Mouse (Mus musculus) adrenal gland (tissue): ENCODE results near the gene Plcxd1.
"Not testable (repeated sequence)": the region's sequence is repeated elsewhere in the genome, so short reads cannot be mapped to it uniquely, and the experiment has no call there.

Experiments used
- intact Hi-C: fragments of 180-260 bp; cut with DNase I; formaldehyde crosslinking; loops from one replicate; pipeline ENCODE4 v1.15.1; 2025

Plcxd1 gene

DNA sequence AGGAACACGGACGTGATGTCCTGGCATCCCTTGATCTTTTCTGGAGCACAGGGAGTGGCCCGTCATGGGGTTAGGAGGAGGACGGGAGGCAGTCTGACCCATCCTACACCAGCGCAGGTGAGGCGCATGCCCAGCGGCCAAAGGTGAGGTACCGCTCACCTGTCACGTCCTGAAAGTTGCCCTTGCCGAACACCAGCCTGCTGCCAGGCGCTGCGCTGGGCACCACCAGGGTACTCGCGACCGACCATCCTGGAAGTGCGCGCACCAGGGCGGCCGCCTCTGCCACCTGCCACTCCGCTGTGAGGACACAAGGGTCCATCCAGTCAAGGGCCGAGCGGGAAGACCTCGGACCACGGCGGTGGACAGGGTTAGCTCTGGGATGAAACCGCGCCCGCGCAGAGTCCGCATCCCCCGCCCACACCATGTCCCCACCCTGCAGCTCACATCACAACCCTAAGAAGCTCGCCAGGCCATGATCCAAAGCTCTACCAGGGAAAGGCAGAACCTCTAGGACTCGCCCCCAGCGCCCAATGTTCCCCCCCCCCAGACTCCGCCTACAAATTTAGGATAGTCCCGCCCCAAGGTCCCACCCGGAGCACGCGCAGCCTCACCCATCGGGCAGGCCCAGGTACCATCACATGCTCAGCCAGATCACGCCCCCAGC lies 7.3 kb downstream of the Plcxd1 start:
- intact Hi-C loops = no loop called here

DNA sequence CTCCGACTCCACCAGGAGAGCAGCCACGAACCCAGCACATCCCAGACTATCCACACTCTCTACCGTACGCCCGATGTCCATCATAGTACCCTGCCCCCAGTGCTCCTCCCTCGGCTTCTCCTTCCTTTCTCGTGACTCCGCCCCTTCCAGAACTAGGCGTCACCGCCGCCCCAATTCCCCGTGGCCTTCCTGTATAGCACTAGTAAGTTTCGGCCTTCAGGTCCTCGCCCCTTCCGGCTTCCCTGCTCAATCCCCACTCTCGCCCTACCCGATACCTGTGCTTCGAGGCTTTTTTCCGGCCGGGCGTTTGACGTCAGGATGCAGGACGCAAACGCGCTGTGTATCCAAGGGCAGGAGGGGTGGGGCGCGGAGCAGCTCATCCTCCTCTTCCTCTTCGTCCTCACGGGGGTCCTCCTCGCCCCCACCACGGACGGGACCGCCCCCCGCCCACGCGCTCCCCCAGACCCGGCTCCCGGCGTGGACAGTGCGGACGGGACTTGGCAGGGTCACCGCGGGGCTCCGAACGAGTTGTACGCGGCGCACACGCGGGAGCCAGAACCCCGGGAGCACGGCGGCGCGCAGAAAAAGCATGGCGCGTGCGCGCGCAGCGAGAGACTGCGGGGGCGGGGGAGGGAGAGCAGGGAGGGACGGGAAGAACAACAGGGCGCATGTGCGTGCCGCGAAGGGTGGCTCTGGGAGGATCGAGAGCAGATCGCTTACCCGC lies 8.0 kb downstream of the Plcxd1 start, which contains the start of gene Gtpbp6:
Gtpbp6 (minus strand) TSS at position 617 of the 724 bp plus-strand sequence.
- intact Hi-C loops = no loop called here

DNA sequence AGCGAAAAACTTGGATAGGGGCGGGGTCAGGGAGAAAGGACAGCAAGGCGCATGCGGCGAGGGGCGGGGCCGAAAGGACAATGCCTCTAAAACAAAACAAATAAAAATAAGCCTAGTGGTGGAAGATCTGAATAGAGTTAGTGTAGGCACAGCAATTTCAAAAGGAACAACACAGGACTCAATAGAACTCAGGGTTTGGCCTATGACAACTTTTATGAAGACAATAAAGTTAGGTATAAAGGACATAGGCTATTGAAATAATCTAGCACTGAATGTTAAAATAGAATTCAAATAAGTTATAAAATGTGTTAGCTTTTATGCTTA lies 8.5 kb downstream of the Plcxd1 start:
- intact Hi-C loops = no loop called here

- intact Hi-C loops = no loop called here
Observed at GRCm38 (mm10) chr5:110109991-110110441, 10.2 kb downstream of the Plcxd1 start, which contains the start of gene Zfp605. Gene Zfp605 (plus strand): TSS chr5:110110092.

- intact Hi-C loops = not testable (repeated sequence)
Observed at GRCm38 (mm10) chr5:110122380-110122779, 22.6 kb downstream of the Plcxd1 start.

- intact Hi-C loops = no loop called here
Observed at GRCm38 (mm10) chr5:110135293-110136086, 35.7 kb downstream of the Plcxd1 start, which contains the start of gene Chfr. Gene Chfr (plus strand): TSS chr5:110135842.

GRCm38 (mm10) chr5:110136087-110136464 lies 36.3 kb downstream of the Plcxd1 start:
- intact Hi-C loops = no loop called here

DNA sequence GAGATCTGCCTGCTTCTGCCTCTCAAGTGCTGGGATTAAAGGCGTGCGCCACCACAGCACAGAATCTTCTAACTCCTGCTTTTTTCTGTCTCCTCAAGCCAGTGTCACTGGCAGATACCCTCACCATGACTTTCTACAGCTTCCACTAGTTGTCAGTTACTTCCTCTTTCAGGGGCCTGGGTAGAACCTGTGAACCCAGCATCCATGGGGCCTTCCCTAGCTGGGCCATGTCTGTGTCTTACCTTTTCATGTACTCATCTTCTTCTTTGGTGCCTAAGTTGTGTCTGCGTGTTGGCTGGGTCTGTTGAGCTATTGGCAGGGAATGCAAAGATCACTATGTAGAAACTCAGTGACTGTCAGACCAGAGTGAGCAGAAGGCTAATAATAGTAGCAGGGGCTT lies 38.0 kb downstream of the Plcxd1 start:
- intact Hi-C loops = no loop called here

DNA sequence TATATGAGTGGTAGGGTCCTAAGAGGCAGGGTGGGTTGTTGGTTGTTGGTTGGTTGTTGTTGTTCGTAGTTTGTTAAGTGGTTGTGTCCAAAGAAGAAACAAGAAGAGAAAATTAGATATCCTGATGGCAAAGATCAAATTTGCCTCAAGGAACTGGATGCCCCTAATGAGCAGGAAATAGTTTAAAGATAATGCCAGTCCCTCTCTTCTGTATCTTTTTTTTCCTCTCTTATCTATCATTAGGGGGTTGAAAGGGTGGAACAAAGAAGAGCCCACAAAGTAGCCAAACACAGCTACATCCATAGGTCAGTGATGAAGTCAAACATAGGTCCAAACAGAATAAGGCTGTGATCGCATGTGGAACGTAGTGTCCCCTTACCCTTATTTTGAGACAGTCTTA lies 39.6 kb downstream of the Plcxd1 start:
- intact Hi-C loops = no loop called here

DNA sequence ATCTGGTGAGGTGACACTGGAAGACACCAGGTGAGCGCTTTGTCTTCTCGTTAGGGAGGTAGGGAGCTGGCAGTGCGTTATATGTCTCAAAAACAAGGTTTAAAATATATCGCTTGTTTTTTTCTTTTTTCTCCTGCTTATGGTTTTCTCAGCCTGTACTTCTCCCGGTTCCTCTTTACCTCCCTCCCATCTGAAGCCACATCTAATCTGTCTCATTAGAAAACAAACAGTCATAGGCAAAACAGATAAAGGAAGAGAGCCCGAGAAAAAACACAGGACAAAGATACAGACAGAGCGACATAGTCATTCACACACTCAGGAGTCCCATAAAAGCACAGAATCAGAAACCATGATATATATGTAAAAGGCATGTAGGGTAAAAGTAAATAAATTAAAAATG lies 40.7 kb downstream of the Plcxd1 start:
- intact Hi-C loops = no loop called here

GRCm38 (mm10) chr5:110142309-110142708 lies 42.5 kb downstream of the Plcxd1 start:
- intact Hi-C loops = no loop called here

DNA sequence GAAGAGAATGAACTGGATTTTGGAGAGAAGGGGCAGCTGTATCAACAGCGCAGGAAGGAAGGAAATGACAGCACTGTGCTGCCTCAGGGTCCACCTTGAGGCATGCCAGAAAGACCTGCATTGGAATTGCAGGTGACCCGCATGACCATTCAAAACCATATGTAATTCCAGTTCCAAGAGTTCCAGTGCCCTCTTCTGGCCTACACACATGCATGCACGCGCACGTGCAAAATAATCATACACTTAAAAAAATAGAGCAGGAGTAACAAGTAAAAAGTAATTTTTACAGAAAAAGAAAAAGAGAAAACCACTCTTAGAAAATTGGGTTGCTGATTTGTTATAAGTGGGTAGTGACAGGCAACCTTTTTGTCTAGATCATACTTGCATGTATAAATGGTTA lies 43.2 kb downstream of the Plcxd1 start:
- intact Hi-C loops = no loop called here
